Mouse (Mus musculus) olfactory bulb, adult 2 months (tissue): ENCODE data around the gene Utp14b. TPM values are rescaled to one million over a fixed set of nuclear protein-coding genes. Genes with fewer than 3 reads are reported as not detected.

ENCODE experiments used
- H3K27ac ChIP-seq: fragments of 200-500 bp; 2 replicates; pipeline ENCODE4 v1.5.1; 2012; ENCODE audit warnings: low read depth, low read length; ENCODE audit not compliant: insufficient read depth
- H3K4me1 ChIP-seq: fragments of 200-500 bp; 2 replicates; pipeline ENCODE4 v1.6.1; 2012; ENCODE audit warnings: low read length; ENCODE audit not compliant: control insufficient read depth, insufficient read depth
- H3K4me3 ChIP-seq: fragments of 200-500 bp; 2 replicates; pipeline ENCODE4 v1.5.1; 2012; ENCODE audit warnings: mild to moderate bottlenecking, low read depth, low read length, moderate library complexity; ENCODE audit not compliant: insufficient read depth
- CTCF ChIP-seq: fragments of 200-500 bp; IDR thresholded peaks from 2 replicates; pipeline ENCODE4 v1.5.1; 2012; ENCODE audit warnings: low read depth, mild to moderate bottlenecking, low read length, moderate library complexity; ENCODE audit not compliant: insufficient read depth
- POLR2A ChIP-seq: fragments of 200-500 bp; IDR thresholded peaks from 2 replicates; pipeline ENCODE4 v1.6.1; 2012; ENCODE audit warnings: mild to moderate bottlenecking, low read depth, low read length, moderate library complexity; ENCODE audit not compliant: insufficient read depth
- WGBS: fragments of 180-500 bp; shearing (Covaris S2); methylation state at CpG from one replicate; pipeline ENCODE4 v1.1.7; 2018; 5-methylcytosine and 5-hydroxymethylcytosine counted together
- polyA plus RNA-seq: library from polyadenylated mRNA; stranded (reverse); fragments of >200 nt; gene quantifications from 2 replicates; pipeline ENCODE4 v1.2.4, GENCODE M21; 2012; ENCODE audit warnings: low replicate concordance; ENCODE audit not compliant: missing spikeins, insufficient read depth, insufficient read length

Gene Utp14b
- polyA plus RNA-seq, 1 experiment: not detected

- H3K27ac ChIP-seq: no peak overlapping the region
- H3K4me1 ChIP-seq: peaks cover 2% of the 10 kb centered on the region; the same call in 1 of the 2 replicates
- TF ChIP-seq POLR2A: no peak
- no peak for TF ChIP-seq CTCF
- 78% methylated on average over 14 of the region's 14 CpGs for WGBS
- no peak overlapping the region for H3K4me3 ChIP-seq
Measured at GRCm38 (mm10) chr1:78702282-78702963, 44.6 kb downstream of the Utp14b start.

GRCm38 (mm10) chr1:78702964-78703285 is 45.1 kb downstream of the Utp14b start:
- no peak for TF ChIP-seq POLR2A
- no peak for TF ChIP-seq CTCF
- H3K4me3 ChIP-seq: no peak overlapping the region

GRCm38 (mm10) chr1:78706338-78706737 is 48.5 kb downstream of the Utp14b start:
- Histone ChIP-seq H3K27ac (no peak overlapping the region), H3K4me1 (no peaks in the 10 kb centered on the region), H3K4me3 (no peak overlapping the region)
- 84% methylated on average over 10 of the region's 10 CpGs for WGBS
- no peak for TF ChIP-seq POLR2A
- TF ChIP-seq CTCF: no peak

More at GRCm38 (mm10) chr1:78702964-78703285, 45.1 kb downstream of the Utp14b start:
- 0 out of 2 replicates have a peak, but pooled peaks cover under 1% of the 10 kb centered on the region for H3K4me1 ChIP-seq
- 81% methylated on average over 2 of the region's 2 CpGs for WGBS
- no peak overlapping the region for H3K27ac ChIP-seq

GRCm38 (mm10) chr1:78707280-78707679 is 49.4 kb downstream of the Utp14b start:
- Histone ChIP-seq H3K4me1 (no peaks in the 10 kb centered on the region), H3K27ac (no peak overlapping the region), H3K4me3 (no peak overlapping the region)
- WGBS: 45% methylated on average over 4 of the region's 4 CpGs
- TF ChIP-seq CTCF (no peak), POLR2A (no peak)

- TF ChIP-seq CTCF: no peak
- no peak for TF ChIP-seq POLR2A
- no peaks in the 10 kb centered on the region for H3K4me1 ChIP-seq
- no peak overlapping the region for H3K4me3 ChIP-seq
- H3K27ac ChIP-seq: no peak overlapping the region
Measured at GRCm38 (mm10) chr1:78710026-78710425, 52.2 kb downstream of the Utp14b start.

GRCm38 (mm10) chr1:78710613-78711329 is 52.9 kb downstream of the Utp14b start:
- Histone ChIP-seq H3K27ac (no peak overlapping the region), H3K4me3 (no peak overlapping the region), H3K4me1 (no peaks in the 10 kb centered on the region)
- TF ChIP-seq CTCF: no peak
- TF ChIP-seq POLR2A: no peak
- 89% methylated on average over 5 of the region's 5 CpGs for whole genome bisulfite sequencing

Other genes with a start within 250 kb of the Utp14b start
- gene Farsb, start 169.1 kb upstream of the Utp14b start, polyA plus RNA-seq: not detected in 2 replicates
- gene Mogat1, start 147.0 kb upstream of the Utp14b start, polyA plus RNA-seq: not detected in 2 replicates
- gene BC035947, start 145.9 kb upstream of the Utp14b start, polyA plus RNA-seq: not detected in 2 replicates
- gene Acsl3, start 213 bp upstream of the Utp14b start, polyA plus RNA-seq: 297 TPM in 1 of 2 replicates, not detected in the other
- not detected in 2 replicates for gene Kcne4, start 158.7 kb downstream of the Utp14b start, polyA plus RNA-seq